ENCODE assay signal across 9 mouse cellular contexts in genomic region chr6:48626984-48627383, GRCm38 (mm10). TPM values are rescaled to one million over a fixed set of nuclear protein-coding genes. Genes with fewer than 3 reads are reported as not detected.
A peak's percentile ranks its signal among the peaks of the same experiment; 100 is the strongest.
DNase-seq lines count a peak whose midpoint lies in the region; ATAC-seq and TF ChIP-seq lines count a peak whose summit lies in the region.
"Had no signal": no experiment of that assay in that cellular context is flagged by ENCODE, and none has a peak within 500 bp of the region (broad histone marks: within the 10 kb centered on the region; RNA-seq: fewer than 3 reads in every experiment).

No protein-coding gene starts in this region.

- H3K4me1 ChIP-seq in erythroblast, embryonic 14.5 days (ENCODE audit: control insufficient read depth) = peaks cover 4% of the 10 kb centered on the region
- H3K4me1 ChIP-seq in small intestine, adult 2 months (ENCODE audit: control insufficient read depth, insufficient read depth, insufficient read length, low read length) = peaks cover 6% of the 10 kb centered on the region

- no peaks in the 10 kb centered on the region for H3K36me3 ChIP-seq in erythroblast, embryonic 14.5 days (ENCODE audit: control insufficient read depth)
- H3K36me3 ChIP-seq in small intestine, adult 2 months (ENCODE audit: control insufficient read depth, insufficient read depth, low read length) = no peaks in the 10 kb centered on the region

- intact Hi-C loops in gastrocnemius, postnatal 14 days (cut with DNase I; ENCODE audit: low total_unique reads) = no loop called here

- no peak overlapping the region for H3K27ac ChIP-seq in small intestine, adult 2 months (ENCODE audit: insufficient read depth, low read depth, low read length)

- H3K27me3 ChIP-seq in erythroblast, embryonic 14.5 days (ENCODE audit: control insufficient read depth) = peaks cover 39% of the 10 kb centered on the region
- peaks cover 22% of the 10 kb centered on the region for H3K27me3 ChIP-seq in small intestine, adult 2 months (ENCODE audit: control insufficient read depth, insufficient read depth, low read length)

- H3K9me3 ChIP-seq in erythroblast, embryonic 14.5 days (ENCODE audit: control insufficient read depth, low read length) = no peaks in the 10 kb centered on the region

- no peak for ATAC-seq in erythroblast, adult 5-6 weeks (replicated peaks; ENCODE audit: low FRiP score, poor library complexity, severe bottlenecking)
- ATAC-seq in common myeloid progenitor, adult 5-6 weeks (replicated peaks; ENCODE audit: low read depth, poor library complexity, severe bottlenecking) = peak; percentile 69
- ATAC-seq in megakaryocyte-erythroid progenitor cell, adult 5-6 weeks (replicated peaks; ENCODE audit: low FRiP score, low TSS enrichment, poor library complexity, severe bottlenecking) = peak; percentile 91

- TF ChIP-seq CTCF in small intestine, adult 2 months (IDR thresholded peaks at IDR 0.05; ENCODE audit: extremely low read depth, insufficient read length, insufficient replicate concordance, low read depth, low read length) = no peak

- WGBS in small intestine, adult 2 months = under 1% methylated on average over 32 of the region's 32 CpGs

- H3K4me3 ChIP-seq in erythroblast, embryonic 14.5 days (replicated peaks) = peak overlapping the region; percentile 30
- peak overlapping the region; percentile 63 for H3K4me3 ChIP-seq in small intestine, adult 2 months (ENCODE audit: low read depth, low read length)
- H3K4me3 ChIP-seq: myocyte had no signal

- no peak for TF ChIP-seq POLR2A in small intestine, adult 2 months (IDR thresholded peaks at IDR 0.05; ENCODE audit: low read depth, low read length)

- DNase-seq in gastrocnemius, postnatal 14 days = peak; percentile 55
- peak; percentile 61 for DNase-seq in induced T-regulatory cell, adult 2 months (ENCODE audit: low read depth)
- DNase-seq in left cerebral cortex, adult 8-10 months (ENCODE audit: low spot score in 2 of 2) = peak; percentile 53 to 68

RNA-seq across cellular contexts. Expression of gene AI854703, which starts 0.4 kb away (rescaled TPM):
- polyA plus RNA-seq in erythroblast, embryonic 14.5 days (2012) = 0.02 TPM in 1 of 2 replicates, not detected in the other
- not detected in 2 replicates for total RNA-seq in erythroblast, adult 5-6 weeks (2015; ENCODE audit: low replicate concordance)
- not detected in 2 replicates for total RNA-seq in erythroblast, adult 5-6 weeks (2017; ENCODE audit: low replicate concordance)
- 1.6 and 2.2 TPM in 2 replicates for total RNA-seq in common myeloid progenitor, adult 5-6 weeks (2017)
- under 1 TPM; 0.40 to 0.45 TPM for total RNA-seq in gastrocnemius, postnatal 14 days (2021)
- total RNA-seq in left cerebral cortex, adult 8-10 months (2022) = 10 to 100 TPM; 15.2 to 16.7 (median 16.1) TPM
- 1.9 and 4.2 TPM in 2 replicates for total RNA-seq in megakaryocyte-erythroid progenitor cell, adult 5-6 weeks (2014; fragmentation: Nextera tagmentation)
- 1.4 and 3.0 TPM in 2 replicates for total RNA-seq in megakaryocyte-erythroid progenitor cell, adult 5-6 weeks (2017)
- 0.43 and 0.96 TPM in 2 replicates for polyA plus RNA-seq in small intestine, adult 2 months (2012; rRNA removed)

RNA-seq across cellular contexts. Expression of gene Gimap8, which starts 20.1 kb away (rescaled TPM):
- not detected in 2 replicates for polyA plus RNA-seq in erythroblast, embryonic 14.5 days (2012)
- total RNA-seq in erythroblast, adult 5-6 weeks (2015; ENCODE audit: low replicate concordance) = 1.0 TPM in 1 of 2 replicates, not detected in the other
- 0.26 and 2.5 TPM in 2 replicates for total RNA-seq in erythroblast, adult 5-6 weeks (2017; ENCODE audit: low replicate concordance)
- 3.7 TPM in 2 replicates for total RNA-seq in common myeloid progenitor, adult 5-6 weeks (2017)
- total RNA-seq in gastrocnemius, postnatal 14 days (2021) = 1 to 10 TPM; 4.3 to 5.3 TPM
- total RNA-seq in left cerebral cortex, adult 8-10 months (2022) = 1 to 10 TPM in 1 of 4 experiments, under 1 TPM in 3; 0.77 to 1.0 (median 0.83) TPM
- 7.1 and 7.8 TPM in 2 replicates for total RNA-seq in megakaryocyte-erythroid progenitor cell, adult 5-6 weeks (2014; fragmentation: Nextera tagmentation)
- total RNA-seq in megakaryocyte-erythroid progenitor cell, adult 5-6 weeks (2017) = 1.4 and 8.0 TPM in 2 replicates
- polyA plus RNA-seq in small intestine, adult 2 months (2012; rRNA removed) = 0.72 and 1.5 TPM in 2 replicates

RNA-seq across cellular contexts. Expression of gene Zfp775, which starts 25.1 kb away (rescaled TPM):
- polyA plus RNA-seq in erythroblast, embryonic 14.5 days (2012) = 0.03 TPM in 2 replicates
- 0.42 TPM in 1 of 2 replicates, not detected in the other for total RNA-seq in erythroblast, adult 5-6 weeks (2015; ENCODE audit: low replicate concordance)
- total RNA-seq in erythroblast, adult 5-6 weeks (2017; ENCODE audit: low replicate concordance) = 0.17 and 0.28 TPM in 2 replicates
- total RNA-seq in common myeloid progenitor, adult 5-6 weeks (2017) = 2.1 and 3.3 TPM in 2 replicates
- total RNA-seq in gastrocnemius, postnatal 14 days (2021) = 1 to 10 TPM; 5.2 to 5.5 TPM
- total RNA-seq in left cerebral cortex, adult 8-10 months (2022) = 1 to 10 TPM; 7.7 to 9.5 (median 7.8) TPM
- 1.7 and 1.9 TPM in 2 replicates for total RNA-seq in megakaryocyte-erythroid progenitor cell, adult 5-6 weeks (2014; fragmentation: Nextera tagmentation)
- total RNA-seq in megakaryocyte-erythroid progenitor cell, adult 5-6 weeks (2017) = 2.0 and 3.0 TPM in 2 replicates
- 1.9 and 3.1 TPM in 2 replicates for polyA plus RNA-seq in small intestine, adult 2 months (2012; rRNA removed)

RNA-seq across cellular contexts. Expression of gene Gm44965, which starts 33.2 kb away (rescaled TPM):
- not detected in 2 replicates for polyA plus RNA-seq in erythroblast, embryonic 14.5 days (2012)
- total RNA-seq in erythroblast, adult 5-6 weeks (2015; ENCODE audit: low replicate concordance) = not detected in 2 replicates
- not detected in 2 replicates for total RNA-seq in erythroblast, adult 5-6 weeks (2017; ENCODE audit: low replicate concordance)
- not detected in 2 replicates for total RNA-seq in common myeloid progenitor, adult 5-6 weeks (2017)
- total RNA-seq in gastrocnemius, postnatal 14 days (2021) = 1 to 10 TPM in 1 of 2 experiments, not detected in 1; 2.0 TPM
- 1 to 10 TPM in 1 of 4 experiments, not detected in 3; 1.6 TPM for total RNA-seq in left cerebral cortex, adult 8-10 months (2022)
- not detected in 2 replicates for total RNA-seq in megakaryocyte-erythroid progenitor cell, adult 5-6 weeks (2014; fragmentation: Nextera tagmentation)
- not detected in 2 replicates for total RNA-seq in megakaryocyte-erythroid progenitor cell, adult 5-6 weeks (2017)
- not detected in 2 replicates for polyA plus RNA-seq in small intestine, adult 2 months (2012; rRNA removed)

RNA-seq across cellular contexts. Expression of gene Repin1, which starts 33.3 kb away (rescaled TPM):
- polyA plus RNA-seq in erythroblast, embryonic 14.5 days (2012) = 0.06 and 0.15 TPM in 2 replicates
- total RNA-seq in erythroblast, adult 5-6 weeks (2015; ENCODE audit: low replicate concordance) = 2.3 TPM in 2 replicates
- total RNA-seq in erythroblast, adult 5-6 weeks (2017; ENCODE audit: low replicate concordance) = 3.9 TPM in 1 of 2 replicates, not detected in the other
- total RNA-seq in common myeloid progenitor, adult 5-6 weeks (2017) = 19.7 and 23.1 TPM in 2 replicates
- 10 to 100 TPM; 18.5 to 19.0 TPM for total RNA-seq in gastrocnemius, postnatal 14 days (2021)
- 10 to 100 TPM; 62.2 to 67.3 (median 64.6) TPM for total RNA-seq in left cerebral cortex, adult 8-10 months (2022)
- total RNA-seq in megakaryocyte-erythroid progenitor cell, adult 5-6 weeks (2014; fragmentation: Nextera tagmentation) = 9.7 and 17.1 TPM in 2 replicates
- 9.8 and 14.7 TPM in 2 replicates for total RNA-seq in megakaryocyte-erythroid progenitor cell, adult 5-6 weeks (2017)
- 8.1 and 10.2 TPM in 2 replicates for polyA plus RNA-seq in small intestine, adult 2 months (2012; rRNA removed)
